Comparison of ENCODE assay signal across 8 mouse cellular contexts in genomic region chrX:100778397-100778796, GRCm38 (mm10). TPM values are rescaled to one million over a fixed set of nuclear protein-coding genes. Genes with fewer than 3 reads are reported as not detected.
A peak's percentile ranks its signal among the peaks of the same experiment; 100 is the strongest.
DNase-seq lines count a peak whose midpoint lies in the region; ATAC-seq and TF ChIP-seq lines count a peak whose summit lies in the region.

No protein-coding gene starts in this region.

- no peak for TF ChIP-seq CTCF in heart, postnatal 0 days (IDR thresholded peaks at IDR 0.05; ENCODE audit: low read depth)

- TF ChIP-seq EP300 in heart, postnatal 0 days (IDR thresholded peaks at IDR 0.05; ENCODE audit: low read depth), result no peak

- DNase-seq in heart, postnatal 0 days (ENCODE audit: low spot score), result no peak
- DNase-seq in heart, adult 8-10 months (ENCODE audit: low spot score), result no peak
- no peak for DNase-seq in adrenal gland, adult 18-20 months (ENCODE audit: low spot score in 2 of 2)
- no peak for DNase-seq in urinary bladder, postnatal 14 days (ENCODE audit: low spot score)
- DNase-seq in urinary bladder, postnatal 4 days (ENCODE audit: low spot score in 2 of 2), result no peak

- H3K4me1 ChIP-seq in heart, postnatal 0 days (ENCODE audit: control insufficient read depth, insufficient read depth), result no peaks in the 10 kb centered on the region
- peaks cover 3% of the 10 kb centered on the region; the same call in 1 of the 2 replicates for H3K4me1 ChIP-seq in embryonic facial prominence, embryonic 13.5 days
- H3K4me1 ChIP-seq in hindbrain, embryonic 16.5 days (ENCODE audit: control insufficient read depth, insufficient read depth, low read depth, low read length), result no peaks in the 10 kb centered on the region; the same call in none of the 2 replicates
- peaks cover 20% of the 10 kb centered on the region for H3K4me1 ChIP-seq in midbrain, embryonic 16.5 days (ENCODE audit: control insufficient read depth, insufficient read depth, low read length)

- no peaks in the 10 kb centered on the region for H3K27me3 ChIP-seq in heart, postnatal 0 days (ENCODE audit: control insufficient read depth, insufficient read depth, low read length)
- H3K27me3 ChIP-seq in embryonic facial prominence, embryonic 13.5 days, result no peaks in the 10 kb centered on the region
- H3K27me3 ChIP-seq in hindbrain, embryonic 16.5 days (replicated peaks; ENCODE audit: control insufficient read depth, insufficient read depth, low read length), result no peaks in the 10 kb centered on the region
- H3K27me3 ChIP-seq in midbrain, embryonic 16.5 days (ENCODE audit: control insufficient read depth, insufficient read depth, low read depth, low read length), result no peaks in the 10 kb centered on the region

- H3K4me3 ChIP-seq in heart, postnatal 0 days (ENCODE audit: low read depth, low read length), result peak overlapping the region; percentile 61; the same call in 1 of the 2 replicates
- peak overlapping the region; percentile 57 for H3K4me3 ChIP-seq in embryonic facial prominence, embryonic 13.5 days
- H3K4me3 ChIP-seq in hindbrain, embryonic 16.5 days (ENCODE audit: low read length), result peak overlapping the region; percentile 9; the same call in 1 of the 2 replicates
- H3K4me3 ChIP-seq in midbrain, embryonic 16.5 days (ENCODE audit: low read depth, low read length), result peak overlapping the region; percentile 34; the same call in 1 of the 2 replicates

- peak overlapping the region; percentile 72 for H3K4me2 ChIP-seq in heart, postnatal 0 days (ENCODE audit: low read depth, low read length)
- peak overlapping the region; percentile 64 for H3K4me2 ChIP-seq in embryonic facial prominence, embryonic 13.5 days
- H3K4me2 ChIP-seq in hindbrain, embryonic 16.5 days (ENCODE audit: low read length), result peak overlapping the region; percentile 48
- H3K4me2 ChIP-seq in midbrain, embryonic 16.5 days (ENCODE audit: low read length), result peak overlapping the region; percentile 46

- H3K9ac ChIP-seq in heart, postnatal 0 days (replicated peaks; ENCODE audit: low read depth, low read length), result no peak overlapping the region
- H3K9ac ChIP-seq in embryonic facial prominence, embryonic 13.5 days, result peak overlapping the region; percentile 76
- H3K9ac ChIP-seq in hindbrain, embryonic 16.5 days (ENCODE audit: low read depth, low read length), result no peak overlapping the region
- H3K9ac ChIP-seq in midbrain, embryonic 16.5 days (ENCODE audit: low read depth, low read length), result no peak overlapping the region

- no peaks in the 10 kb centered on the region for H3K36me3 ChIP-seq in heart, postnatal 0 days (replicated peaks; ENCODE audit: control insufficient read depth, insufficient read depth, low read length)
- H3K36me3 ChIP-seq in embryonic facial prominence, embryonic 13.5 days, result no peaks in the 10 kb centered on the region
- H3K36me3 ChIP-seq in hindbrain, embryonic 16.5 days (ENCODE audit: control insufficient read depth, insufficient read depth, low read length), result no peaks in the 10 kb centered on the region
- no peaks in the 10 kb centered on the region for H3K36me3 ChIP-seq in midbrain, embryonic 16.5 days (ENCODE audit: control insufficient read depth, insufficient read depth, low read length)

- no peak for ATAC-seq in heart, postnatal 0 days (ENCODE audit: insufficient read depth, low read depth)
- ATAC-seq in embryonic facial prominence, embryonic 13.5 days (ENCODE audit: insufficient number of reproducible peaks, insufficient read depth, low FRiP score, low TSS enrichment, low read depth), result no peak
- ATAC-seq in hindbrain, embryonic 16.5 days, result no peak
- no peak for ATAC-seq in midbrain, embryonic 16.5 days

- WGBS in heart, postnatal 0 days, result 39% methylated on average over 5 of the region's 5 CpGs
- WGBS in embryonic facial prominence, embryonic 13.5 days, result 39% methylated on average over 5 of the region's 5 CpGs
- 15% methylated on average over 5 of the region's 5 CpGs for WGBS in hindbrain, embryonic 16.5 days
- WGBS in midbrain, embryonic 16.5 days, result 28% methylated on average over 5 of the region's 5 CpGs

- H3K27ac ChIP-seq in heart, postnatal 0 days (ENCODE audit: low read depth), result 0 out of 2 replicates have a peak overlapping the region, but pooled peaks have one; percentile 7
- no peak overlapping the region for H3K27ac ChIP-seq in embryonic facial prominence, embryonic 13.5 days
- H3K27ac ChIP-seq in hindbrain, embryonic 16.5 days (ENCODE audit: low read depth, low read length), result no peak overlapping the region
- no peak overlapping the region for H3K27ac ChIP-seq in midbrain, embryonic 16.5 days (ENCODE audit: low read length)

- H3K9me3 ChIP-seq in heart, postnatal 0 days (replicated peaks; ENCODE audit: control insufficient read depth, low read length), result no peaks in the 10 kb centered on the region
- H3K9me3 ChIP-seq in embryonic facial prominence, embryonic 13.5 days, result no peaks in the 10 kb centered on the region
- H3K9me3 ChIP-seq in hindbrain, embryonic 16.5 days (ENCODE audit: control insufficient read depth, low read length), result no peaks in the 10 kb centered on the region
- no peaks in the 10 kb centered on the region for H3K9me3 ChIP-seq in midbrain, embryonic 16.5 days (replicated peaks; ENCODE audit: control insufficient read depth, low read length, poor library complexity, severe bottlenecking)

RNA-seq across cellular contexts. Expression of gene Dlg3, which starts 10.9 kb away (rescaled TPM):
- total RNA-seq in heart, postnatal 0 days (2014; rRNA removed; ENCODE audit: low replicate concordance), result 13.2 and 14.6 TPM in 2 replicates
- 0.51 and 0.52 TPM in 2 replicates for polyA plus RNA-seq in heart, postnatal 0 days (2015; fragmentation: Nextera tagmentation; extraction: Ambion mirVana)
- 1 to 10 TPM; 2.0 to 4.3 (median 2.8) TPM for total RNA-seq in heart, adult 8-10 months (2022)
- 6.7 and 9.4 TPM in 2 replicates for polyA plus RNA-seq in embryonic facial prominence, embryonic 13.5 days (2015; fragmentation: Nextera tagmentation; extraction: Ambion mirVana)
- polyA plus RNA-seq in hindbrain, embryonic 16.5 days (2015; fragmentation: Nextera tagmentation; extraction: Ambion mirVana), result 10.1 and 12.0 TPM in 2 replicates
- 8.0 and 10.5 TPM in 2 replicates for polyA plus RNA-seq in midbrain, embryonic 16.5 days (2015; fragmentation: Nextera tagmentation; extraction: Ambion mirVana)
- 10 to 100 TPM; 27.7 to 29.6 TPM for total RNA-seq in adrenal gland, adult 18-20 months (2021)

RNA-seq across cellular contexts. Expression of gene Gdpd2, which starts 48.7 kb away (rescaled TPM):
- total RNA-seq in heart, postnatal 0 days (2014; rRNA removed; ENCODE audit: low replicate concordance), result 1.7 and 2.8 TPM in 2 replicates
- polyA plus RNA-seq in heart, postnatal 0 days (2015; fragmentation: Nextera tagmentation; extraction: Ambion mirVana), result 0.54 and 0.55 TPM in 2 replicates
- total RNA-seq in heart, adult 8-10 months (2022), result not detected
- 2.8 and 3.7 TPM in 2 replicates for polyA plus RNA-seq in embryonic facial prominence, embryonic 13.5 days (2015; fragmentation: Nextera tagmentation; extraction: Ambion mirVana)
- 38.5 and 45.9 TPM in 2 replicates for polyA plus RNA-seq in hindbrain, embryonic 16.5 days (2015; fragmentation: Nextera tagmentation; extraction: Ambion mirVana)
- polyA plus RNA-seq in midbrain, embryonic 16.5 days (2015; fragmentation: Nextera tagmentation; extraction: Ambion mirVana), result 41.6 and 54.6 TPM in 2 replicates
- total RNA-seq in adrenal gland, adult 18-20 months (2021), result under 1 TPM in 1 of 2 experiments, not detected in 1; 0.16 TPM

Comparison
In these comparisons a context has a peak if more than half of its experiments do, and no peak if none do; other contexts are left out.
1. H3K4me3 ChIP-seq: peak in every context shown above with its lines; median percentile 61 in heart, postnatal 0 days; 57 in embryonic facial prominence, embryonic 13.5 days; 34 in midbrain, embryonic 16.5 days; 9 in hindbrain, embryonic 16.5 days.